Mouse (Mus musculus): ENCODE data around the gene Dusp1.

The Dusp1 gene

GRCm38 (mm10) chr17:26524801-26525200 is 37.1 kb downstream of the Dusp1 start:
- no peak for DNase-seq (ENCODE audit: low spot score in 2 of 2)

- DNase-seq (ENCODE audit: low spot score in 2 of 2) = no peak
Observed at GRCm38 (mm10) chr17:26524316-26524715, 37.6 kb downstream of the Dusp1 start.

- no peak for DNase-seq (ENCODE audit: low spot score in 2 of 2)
Observed at GRCm38 (mm10) chr17:26522711-26523110, 39.2 kb downstream of the Dusp1 start.

GRCm38 (mm10) chr17:26518306-26518705 is 43.6 kb downstream of the Dusp1 start:
- DNase-seq (ENCODE audit: low spot score in 2 of 2) = no peak

GRCm38 (mm10) chr17:26515675-26516074 is 46.3 kb downstream of the Dusp1 start:
- DNase-seq (ENCODE audit: low spot score in 2 of 2) = no peak

- no peak for DNase-seq (ENCODE audit: low spot score in 2 of 2)
Observed at GRCm38 (mm10) chr17:26514581-26515030, 47.3 kb downstream of the Dusp1 start.

- no peak for DNase-seq (ENCODE audit: low spot score in 2 of 2)
Observed at GRCm38 (mm10) chr17:26513459-26514290, 48.3 kb downstream of the Dusp1 start.

GRCm38 (mm10) chr17:26512961-26513360 is 49.0 kb downstream of the Dusp1 start:
- DNase-seq (ENCODE audit: low spot score in 2 of 2) = no peak

- DNase-seq (ENCODE audit: low spot score in 2 of 2) = no peak
Observed at GRCm38 (mm10) chr17:26511816-26512774, 49.8 kb downstream of the Dusp1 start.

GRCm38 (mm10) chr17:26511256-26511655 is 50.7 kb downstream of the Dusp1 start:
- DNase-seq (ENCODE audit: low spot score in 2 of 2) = no peak

- DNase-seq (ENCODE audit: low spot score in 2 of 2) = no peak
Observed at GRCm38 (mm10) chr17:26510146-26511045, 51.5 kb downstream of the Dusp1 start.

GRCm38 (mm10) chr17:26508961-26509771 is 52.8 kb downstream of the Dusp1 start:
- peak; percentile 58 to 88 for DNase-seq (ENCODE audit: low spot score in 2 of 2)

- DNase-seq (ENCODE audit: low spot score in 2 of 2) = peak; percentile 90 to 93
Observed at GRCm38 (mm10) chr17:26508345-26508960, 53.5 kb downstream of the Dusp1 start.

- DNase-seq (ENCODE audit: low spot score in 2 of 2) = peak; percentile 74 to 75
Observed at GRCm38 (mm10) chr17:26507966-26508344, 54.0 kb downstream of the Dusp1 start.

- peak; percentile 66 to 72 for DNase-seq (ENCODE audit: low spot score in 2 of 2)
Observed at GRCm38 (mm10) chr17:26506997-26507871, 54.7 kb downstream of the Dusp1 start.

- no peak for DNase-seq (ENCODE audit: low spot score in 2 of 2)
Observed at GRCm38 (mm10) chr17:26506031-26506641, 55.8 kb downstream of the Dusp1 start.

- DNase-seq (ENCODE audit: low spot score in 2 of 2) = no peak
Observed at GRCm38 (mm10) chr17:26505181-26505581, 56.7 kb downstream of the Dusp1 start.

GRCm38 (mm10) chr17:26503981-26504671 is 57.8 kb downstream of the Dusp1 start:
- DNase-seq (ENCODE audit: low spot score in 2 of 2) = no peak

All from thymus, postnatal 10 days (tissue).